Mouse (Mus musculus): ENCODE data around the gene Cytip. TPM values are rescaled to one million over a fixed set of nuclear protein-coding genes. Genes with fewer than 3 reads are reported as not detected.

Gene Cytip
- polyA plus RNA-seq, 1 experiment = 0.40 TPM

DNA sequence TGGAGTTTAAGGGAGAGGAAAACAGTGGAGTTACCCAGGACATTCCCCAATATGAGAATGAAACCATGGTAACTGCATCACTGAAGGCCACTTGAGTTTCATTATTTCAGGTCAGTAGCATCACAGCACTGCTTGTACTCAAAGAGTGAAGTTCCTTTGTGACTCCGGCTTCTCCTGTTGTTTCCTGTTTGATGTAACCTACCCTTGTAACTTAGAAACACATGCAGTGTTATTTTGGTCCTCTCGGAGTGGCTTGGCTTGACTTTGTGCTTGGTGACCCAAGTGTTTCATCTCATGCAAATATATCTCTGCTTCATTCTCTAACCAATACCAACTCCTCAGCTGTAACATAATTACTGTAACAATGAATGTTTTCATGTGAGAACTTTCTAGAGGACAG is 11.1 kb downstream of the Cytip start:
- Histone ChIP-seq H3K4me1 (ENCODE audit: control insufficient read depth, insufficient read depth, low read length) (no peaks in the 10 kb centered on the region), H3K4me3 (ENCODE audit: insufficient read depth, low read length) (no peak overlapping the region)

DNA sequence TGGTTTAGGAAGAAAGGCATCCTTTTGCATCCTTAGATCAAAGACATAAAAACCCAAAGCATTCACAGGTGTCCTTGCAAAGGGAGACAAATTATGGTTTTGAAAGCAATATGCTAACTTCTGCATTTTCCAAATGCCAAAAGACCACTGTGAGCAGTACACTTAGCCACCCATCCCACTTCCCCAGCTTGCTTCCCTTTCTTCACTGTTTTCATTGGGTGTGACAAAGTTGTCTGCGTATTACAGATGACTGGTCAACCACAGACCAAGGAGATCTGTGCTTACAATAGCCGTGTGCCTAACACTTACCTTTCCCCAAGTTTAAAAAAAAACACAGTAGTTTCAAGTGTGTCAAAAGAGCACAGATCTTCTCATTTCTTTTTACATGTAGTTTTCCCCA is 11.7 kb downstream of the Cytip start:
- Histone ChIP-seq H3K27ac (ENCODE audit: insufficient read depth, low read length) (no peak overlapping the region), H3K4me3 (ENCODE audit: insufficient read depth, low read length) (no peak overlapping the region), H3K4me1 (ENCODE audit: control insufficient read depth, insufficient read depth, low read length) (no peaks in the 10 kb centered on the region)
- TF ChIP-seq POLR2A (IDR thresholded peaks at IDR 0.05; ENCODE audit: low read depth, low read length) (no peak), CTCF (IDR thresholded peaks at IDR 0.05; ENCODE audit: borderline replicate concordance, insufficient read depth, low read length) (no peak)

More for the DNA sequence above, 11.1 kb downstream of the Cytip start:
- TF ChIP-seq CTCF (IDR thresholded peaks at IDR 0.05; ENCODE audit: borderline replicate concordance, insufficient read depth, low read length) (no peak), POLR2A (IDR thresholded peaks at IDR 0.05; ENCODE audit: low read depth, low read length) (no peak)
- H3K27ac ChIP-seq (ENCODE audit: insufficient read depth, low read length) = no peak overlapping the region

DNA sequence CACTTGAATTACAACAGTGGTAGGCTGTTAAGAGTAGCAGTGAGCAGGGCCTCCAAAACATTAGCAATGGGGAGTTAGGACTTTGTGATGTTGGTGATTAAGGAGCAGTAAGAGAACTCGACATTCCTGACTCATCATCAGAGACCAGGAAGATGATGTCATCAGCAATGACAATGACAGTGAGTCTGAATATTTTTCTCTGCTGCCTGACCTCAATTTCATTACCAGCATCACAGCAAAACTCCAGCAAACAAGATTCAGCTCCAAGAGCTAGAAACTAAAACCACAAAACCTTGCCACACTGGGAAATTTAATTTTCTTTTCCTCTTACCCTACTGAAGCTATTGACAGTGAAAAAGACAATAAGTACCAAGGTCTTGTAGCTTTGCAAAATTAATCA is 14.6 kb downstream of the Cytip start:
- H3K27ac ChIP-seq (ENCODE audit: insufficient read depth, low read length) = no peak overlapping the region
- TF ChIP-seq POLR2A (IDR thresholded peaks at IDR 0.05; ENCODE audit: low read depth, low read length) (no peak), CTCF (IDR thresholded peaks at IDR 0.05; ENCODE audit: borderline replicate concordance, insufficient read depth, low read length) (no peak)
- H3K4me3 ChIP-seq (ENCODE audit: insufficient read depth, low read length) = no peak overlapping the region
- no peaks in the 10 kb centered on the region for H3K4me1 ChIP-seq (ENCODE audit: control insufficient read depth, insufficient read depth, low read length)

DNA sequence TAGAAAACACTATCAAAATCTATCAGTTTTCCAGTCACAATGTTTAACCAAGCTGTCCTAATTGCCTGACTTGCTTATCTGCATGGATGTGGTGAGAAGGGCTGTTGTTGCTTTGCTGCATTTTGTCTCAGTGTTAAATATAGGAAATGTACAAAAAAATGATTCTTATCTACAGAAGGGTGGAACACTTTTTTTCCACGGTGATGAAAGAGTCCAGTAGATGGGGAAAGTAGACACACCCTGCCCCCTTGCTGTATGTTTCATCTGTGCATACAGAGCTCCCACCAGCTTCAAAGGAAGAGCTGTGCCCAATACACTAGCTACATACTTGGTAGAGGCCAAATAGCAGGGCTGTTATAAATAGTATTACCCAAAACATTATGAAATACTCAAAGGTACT is 16.3 kb downstream of the Cytip start:
- no peaks in the 10 kb centered on the region for H3K4me1 ChIP-seq (ENCODE audit: control insufficient read depth, insufficient read depth, low read length)
- no peak overlapping the region for H3K4me3 ChIP-seq (ENCODE audit: insufficient read depth, low read length)
- no peak for TF ChIP-seq CTCF (IDR thresholded peaks at IDR 0.05; ENCODE audit: borderline replicate concordance, insufficient read depth, low read length)
- TF ChIP-seq POLR2A (IDR thresholded peaks at IDR 0.05; ENCODE audit: low read depth, low read length) = no peak
- H3K27ac ChIP-seq (ENCODE audit: insufficient read depth, low read length) = no peak overlapping the region

DNA sequence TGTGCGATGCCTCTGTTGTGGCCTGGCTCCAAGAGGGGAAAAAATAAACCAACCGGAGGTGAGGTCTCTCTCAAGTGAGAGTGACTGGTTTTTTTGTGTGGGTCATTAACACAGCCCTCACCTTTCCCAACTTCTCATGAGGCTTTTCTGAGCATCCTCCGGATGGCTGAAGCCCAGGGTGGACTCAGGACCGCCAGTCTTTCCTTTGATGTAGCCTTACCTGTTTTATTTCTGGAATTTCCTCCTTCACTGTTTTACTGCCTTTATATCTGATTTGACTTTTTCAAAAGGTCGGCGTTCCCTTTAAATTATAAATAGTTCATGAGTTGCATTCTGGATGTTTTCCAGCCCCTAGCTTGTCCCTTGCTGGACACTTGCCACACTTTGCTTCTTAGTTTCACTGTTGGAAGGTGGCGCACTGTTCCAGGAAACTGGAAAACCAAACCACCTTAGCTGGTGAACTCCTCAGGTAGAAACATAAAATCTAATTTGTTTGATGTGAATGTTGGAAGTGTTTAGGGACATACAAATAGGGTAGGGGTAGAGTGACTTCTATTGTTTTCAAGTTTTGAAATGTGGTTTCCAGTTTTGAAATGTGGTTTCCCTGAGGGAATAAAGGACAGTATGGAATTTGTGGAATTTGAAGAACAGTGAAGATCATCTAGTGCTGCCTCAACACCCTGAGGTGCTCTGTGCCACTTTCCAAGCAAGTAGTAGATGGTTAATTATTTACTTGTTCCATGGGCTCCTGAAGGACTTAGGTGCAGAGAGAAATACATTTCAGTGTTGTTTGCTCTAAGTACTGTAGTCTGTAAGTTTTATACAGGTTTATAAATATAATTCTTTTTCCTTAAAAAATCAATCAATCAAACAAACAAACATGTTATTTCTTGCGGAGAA is 19.7 kb downstream of the Cytip start:
- TF ChIP-seq CTCF (IDR thresholded peaks at IDR 0.05; ENCODE audit: borderline replicate concordance, insufficient read depth, low read length) (no peak), POLR2A (IDR thresholded peaks at IDR 0.05; ENCODE audit: low read depth, low read length) (no peak)
- H3K4me1 ChIP-seq (ENCODE audit: control insufficient read depth, insufficient read depth, low read length) = peaks cover 3% of the 10 kb centered on the region; the same call in 1 of the 2 replicates
- H3K4me3 ChIP-seq (ENCODE audit: insufficient read depth, low read length) = no peak overlapping the region
- H3K27ac ChIP-seq (ENCODE audit: insufficient read depth, low read length) = no peak overlapping the region

DNA sequence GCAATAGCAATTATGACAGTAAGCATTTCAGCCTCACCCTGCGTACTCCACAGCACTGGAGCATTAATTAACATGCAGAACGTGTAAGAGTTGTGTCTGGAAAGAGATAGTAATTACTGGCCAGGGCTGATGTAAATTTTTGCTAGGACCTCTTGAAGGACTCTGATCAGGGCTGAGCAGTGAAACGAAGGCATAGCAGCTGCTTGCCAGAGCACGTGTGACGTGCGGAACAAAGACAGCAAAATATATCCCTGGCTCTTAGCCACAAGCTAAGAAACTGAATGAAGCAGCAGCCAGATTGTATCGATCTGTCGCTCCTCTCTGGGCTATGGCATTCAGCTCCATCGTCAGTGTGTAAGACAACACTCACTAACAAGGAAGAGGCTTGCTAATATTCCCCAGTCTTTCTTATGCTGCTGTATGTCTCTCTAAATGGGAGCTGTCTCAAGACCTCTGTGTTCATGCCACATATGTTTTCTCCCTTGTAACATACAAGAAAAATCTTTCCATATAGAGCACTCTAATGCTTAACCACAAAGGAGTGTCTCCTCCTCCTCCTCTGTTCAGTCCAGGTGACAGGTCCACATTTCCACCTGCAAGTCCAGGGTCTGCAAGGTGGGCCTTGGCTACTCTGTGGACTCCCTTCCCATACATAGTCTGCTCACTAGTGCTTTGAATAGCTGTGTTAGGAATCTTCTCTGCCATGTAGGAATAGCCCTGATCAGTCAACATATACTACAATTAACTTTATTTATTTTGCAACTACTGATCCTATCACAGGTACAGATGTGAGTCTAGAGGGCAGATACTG is 20.7 kb downstream of the Cytip start:
- Histone ChIP-seq H3K4me3 (ENCODE audit: insufficient read depth, low read length) (no peak overlapping the region), H3K4me1 (ENCODE audit: control insufficient read depth, insufficient read depth, low read length) (peaks cover 3% of the 10 kb centered on the region; the same call in 1 of the 2 replicates), H3K27ac (ENCODE audit: insufficient read depth, low read length) (no peak overlapping the region)
- TF ChIP-seq CTCF (IDR thresholded peaks at IDR 0.05; ENCODE audit: borderline replicate concordance, insufficient read depth, low read length) (no peak), POLR2A (IDR thresholded peaks at IDR 0.05; ENCODE audit: low read depth, low read length) (no peak)

DNA sequence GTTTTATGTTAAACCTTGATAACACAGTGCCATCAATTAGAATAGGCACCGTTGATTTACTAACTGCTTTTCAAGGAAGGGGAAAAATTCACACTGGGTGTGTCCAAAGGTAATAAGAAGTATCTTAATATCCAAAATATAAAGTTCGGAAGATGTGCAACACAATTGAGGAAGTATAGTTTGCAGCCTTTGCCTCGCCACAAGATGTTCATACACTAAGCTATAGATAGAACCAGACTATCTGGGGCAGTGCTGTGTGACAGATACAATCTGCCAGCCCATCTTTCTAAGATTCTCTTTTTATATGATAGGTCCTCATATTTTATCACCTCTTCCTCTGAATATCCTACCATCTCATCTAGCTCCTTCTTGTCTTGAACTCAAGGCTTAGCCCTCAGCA is 22.4 kb downstream of the Cytip start:
- no peak overlapping the region for H3K27ac ChIP-seq (ENCODE audit: insufficient read depth, low read length)
- peaks cover 3% of the 10 kb centered on the region; the same call in 1 of the 2 replicates for H3K4me1 ChIP-seq (ENCODE audit: control insufficient read depth, insufficient read depth, low read length)
- no peak overlapping the region for H3K4me3 ChIP-seq (ENCODE audit: insufficient read depth, low read length)
- TF ChIP-seq CTCF (IDR thresholded peaks at IDR 0.05; ENCODE audit: borderline replicate concordance, insufficient read depth, low read length) = no peak
- no peak for TF ChIP-seq POLR2A (IDR thresholded peaks at IDR 0.05; ENCODE audit: low read depth, low read length)

DNA sequence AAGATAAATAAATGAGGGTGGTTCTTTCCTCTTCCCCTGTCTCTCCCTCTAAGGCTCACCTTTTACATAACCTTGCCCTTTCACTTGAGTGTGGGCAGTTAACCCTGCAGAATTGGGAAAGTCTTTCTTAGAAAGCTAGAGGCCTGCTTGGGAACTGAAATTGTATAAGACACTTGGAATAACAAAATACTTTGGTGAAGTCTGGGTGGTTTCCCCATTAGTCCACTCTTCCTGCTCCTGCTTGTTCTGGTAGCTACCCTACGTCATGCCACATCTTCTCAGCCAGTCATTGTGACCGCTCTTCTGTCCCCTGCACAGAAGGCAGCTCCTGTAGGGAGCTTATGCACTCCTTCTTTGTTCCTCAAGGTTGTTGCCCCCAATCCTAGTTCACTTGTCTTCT is 26.2 kb downstream of the Cytip start:
- no peak for TF ChIP-seq POLR2A (IDR thresholded peaks at IDR 0.05; ENCODE audit: low read depth, low read length)
- TF ChIP-seq CTCF (IDR thresholded peaks at IDR 0.05; ENCODE audit: borderline replicate concordance, insufficient read depth, low read length) = no peak
- Histone ChIP-seq H3K4me1 (ENCODE audit: control insufficient read depth, insufficient read depth, low read length) (peaks cover 3% of the 10 kb centered on the region; the same call in 1 of the 2 replicates), H3K27ac (ENCODE audit: insufficient read depth, low read length) (no peak overlapping the region), H3K4me3 (ENCODE audit: insufficient read depth, low read length) (no peak overlapping the region)

DNA sequence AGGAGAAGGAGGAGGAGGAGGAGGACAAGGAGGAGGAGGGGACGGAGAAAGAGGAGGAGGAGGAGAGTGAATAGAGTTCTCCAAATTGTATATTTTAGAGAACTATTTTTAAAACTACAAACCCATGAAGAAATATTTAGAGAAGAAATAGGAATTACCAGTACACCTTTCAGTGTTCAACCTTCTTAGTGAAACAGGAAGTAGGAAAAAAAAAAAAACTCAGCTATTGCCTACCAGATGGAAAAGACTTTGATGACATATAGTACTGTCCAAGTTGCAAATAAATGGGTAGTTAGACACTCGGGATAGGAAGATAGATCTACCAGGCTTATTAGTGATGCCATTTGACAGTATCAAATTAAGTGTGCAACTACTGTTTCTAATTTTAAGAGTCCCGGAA is 27.7 kb downstream of the Cytip start:
- Histone ChIP-seq H3K27ac (ENCODE audit: insufficient read depth, low read length) (no peak overlapping the region), H3K4me3 (ENCODE audit: insufficient read depth, low read length) (no peak overlapping the region), H3K4me1 (ENCODE audit: control insufficient read depth, insufficient read depth, low read length) (peaks cover 3% of the 10 kb centered on the region; the same call in 1 of the 2 replicates)
- TF ChIP-seq CTCF (IDR thresholded peaks at IDR 0.05; ENCODE audit: borderline replicate concordance, insufficient read depth, low read length) = no peak
- TF ChIP-seq POLR2A (IDR thresholded peaks at IDR 0.05; ENCODE audit: low read depth, low read length) = no peak

Data from embryonic fibroblast, embryonic 13.5 days (primary cell).